Mouse (Mus musculus): Measurements from ENCODE around the gene Sufu.

The Sufu gene

DNA sequence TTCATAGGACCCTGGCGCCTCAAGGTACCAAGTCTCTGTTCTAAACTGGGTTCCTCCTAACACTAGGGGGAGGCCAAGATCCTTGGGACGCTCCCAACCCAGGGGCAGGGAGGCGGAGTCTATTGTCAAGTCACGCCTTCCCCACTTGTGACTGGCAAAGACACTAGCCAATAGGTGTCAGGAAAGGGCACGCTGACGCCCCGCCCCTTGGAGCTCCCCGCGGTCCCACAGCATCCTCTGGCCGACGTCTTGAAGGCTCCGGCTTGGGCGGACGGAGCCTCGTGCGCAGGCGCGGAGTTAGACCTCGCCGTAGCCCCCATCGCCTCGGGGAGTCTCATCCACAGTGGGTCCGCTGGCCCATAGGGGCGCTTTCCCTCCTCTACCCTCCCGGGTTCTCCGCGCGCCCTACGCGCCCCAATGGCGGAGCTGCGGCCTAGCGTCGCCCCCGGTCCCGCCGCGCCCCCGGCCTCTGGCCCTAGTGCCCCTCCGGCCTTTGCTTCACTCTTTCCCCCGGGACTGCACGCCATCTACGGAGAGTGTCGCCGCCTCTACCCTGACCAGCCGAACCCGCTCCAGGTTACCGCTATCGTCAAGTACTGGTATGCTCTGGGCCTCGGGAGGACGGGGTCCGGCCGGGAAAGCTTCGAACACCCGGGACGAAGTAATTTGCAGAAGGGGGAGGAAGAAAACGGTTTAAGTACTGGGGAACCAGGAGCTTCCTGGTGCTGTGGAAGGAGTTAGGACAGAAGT, at the start of gene Sufu:
Gene Sufu, plus strand, starts transcription at position 211 of the 750 bp plus-strand sequence.
- peak; percentile 98 for DNase-seq (ENCODE audit: low spot score in 2 of 2)

DNA sequence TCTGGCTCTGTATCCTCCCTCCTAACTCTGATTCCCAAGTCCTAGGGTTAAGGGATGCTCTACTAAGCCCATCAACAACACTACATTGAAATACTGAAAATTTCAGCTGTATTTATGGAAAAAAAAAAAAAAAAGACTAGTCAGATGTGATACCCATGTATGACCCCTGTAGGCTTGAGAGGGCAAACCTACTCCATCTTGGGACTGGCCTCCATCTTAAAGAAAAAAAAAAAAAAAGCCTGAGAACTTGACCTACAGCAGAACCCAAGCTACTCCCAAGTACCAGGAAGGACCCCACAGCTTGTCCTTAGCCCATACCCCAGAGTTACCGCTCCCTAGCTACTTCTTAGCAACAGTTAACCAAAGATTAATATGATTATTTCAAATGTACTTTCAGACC, 49.5 kb upstream of the Sufu start:
- DNase-seq (ENCODE audit: low spot score in 2 of 2): no peak

- DNase-seq (ENCODE audit: low spot score in 2 of 2): no peak
Measured at GRCm38 (mm10) chr19:46347936-46348668, 48.6 kb upstream of the Sufu start.

DNA sequence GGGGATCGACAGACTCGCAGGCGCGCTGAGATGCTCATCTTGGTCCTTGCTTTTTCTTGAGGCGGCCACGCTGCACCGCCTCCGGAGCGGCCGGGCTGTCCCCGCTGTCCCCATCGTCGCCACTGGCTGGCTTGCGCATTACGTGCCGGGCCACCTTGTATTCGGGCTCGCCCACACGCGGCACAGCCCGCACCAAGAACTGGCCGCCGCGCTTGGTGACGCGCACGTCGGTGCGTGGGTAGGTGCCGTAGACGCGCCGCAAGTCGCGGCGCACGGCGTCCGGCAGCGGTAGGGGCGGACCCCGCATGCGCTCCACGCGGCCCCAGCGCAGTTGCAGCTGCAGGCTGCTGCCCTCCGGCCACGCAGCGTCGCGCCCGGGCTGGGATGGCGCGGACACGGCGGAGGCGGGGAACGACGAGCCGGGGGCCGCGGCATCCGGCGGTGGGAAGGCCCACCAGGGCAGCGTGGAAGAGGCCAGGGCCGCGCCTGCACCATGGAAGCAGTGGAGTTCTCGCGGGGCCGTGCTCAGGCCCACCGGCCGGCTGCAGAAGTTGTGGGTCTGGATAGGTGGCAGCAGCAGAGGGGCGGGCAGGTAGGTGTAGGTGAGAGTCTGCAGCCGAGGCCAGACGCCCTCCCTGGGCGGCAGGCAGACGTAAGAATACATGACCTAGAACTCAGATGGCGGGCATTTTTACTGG, 47.8 kb upstream of the Sufu start:
- peak; percentile 82 to 84 for DNase-seq (ENCODE audit: low spot score in 2 of 2)

GRCm38 (mm10) chr19:46349550-46349949, 47.1 kb upstream of the Sufu start:
- no peak for DNase-seq (ENCODE audit: low spot score in 2 of 2)

GRCm38 (mm10) chr19:46350168-46350932, 46.3 kb upstream of the Sufu start, which contains the start of gene 2310034G01Rik:
Gene 2310034G01Rik (minus strand): TSS chr19:46350302.
- no peak for DNase-seq (ENCODE audit: low spot score in 2 of 2)

- DNase-seq (ENCODE audit: low spot score in 2 of 2): peak; percentile 79 to 82
Measured at GRCm38 (mm10) chr19:46356701-46357138, 40.0 kb upstream of the Sufu start.

DNA sequence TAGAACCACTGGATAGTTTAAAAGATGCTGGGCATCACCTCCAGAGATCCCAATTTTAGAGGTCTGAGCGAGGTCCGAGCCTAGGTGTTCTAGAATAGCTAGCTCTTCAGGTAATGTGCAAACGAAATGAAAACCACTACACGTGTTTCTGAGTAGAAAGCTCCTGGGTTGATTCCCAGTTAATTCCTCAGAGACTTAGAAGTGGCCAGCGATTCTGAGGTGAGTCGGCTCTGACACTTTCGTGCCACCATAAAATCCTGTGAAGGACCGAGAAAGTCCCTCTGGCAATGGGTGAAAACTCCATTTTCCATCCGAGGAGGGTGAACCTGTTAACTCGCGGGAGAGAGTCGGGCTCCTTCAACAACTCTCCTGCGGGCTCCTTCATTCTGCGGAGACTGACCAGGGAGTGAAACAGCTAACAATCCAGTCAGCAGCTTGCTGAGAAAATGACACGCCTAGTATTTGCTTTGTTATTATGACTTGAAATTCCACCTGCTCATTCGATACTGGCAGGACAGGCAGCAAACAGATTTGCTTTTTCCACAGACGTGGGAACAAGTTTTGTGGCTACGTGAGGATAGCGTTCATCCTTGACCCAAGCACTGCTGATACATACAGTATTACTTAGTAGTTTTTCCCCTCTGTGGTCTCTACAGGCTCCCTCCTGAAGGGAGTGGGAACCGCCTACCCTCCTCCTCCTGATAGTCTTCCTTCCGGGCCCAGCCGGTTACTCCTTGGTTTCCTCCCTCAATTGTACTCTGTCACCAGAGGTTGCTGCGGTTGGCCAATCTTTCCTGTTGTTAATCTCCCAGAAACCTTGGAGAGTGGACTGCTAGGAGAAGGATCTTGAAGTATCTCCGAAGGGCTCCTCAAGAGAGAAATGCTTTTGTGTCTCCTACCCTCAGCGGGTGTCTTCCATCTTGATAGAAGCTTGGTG, 39.1 kb upstream of the Sufu start:
- no peak for DNase-seq (ENCODE audit: low spot score in 2 of 2)

DNA sequence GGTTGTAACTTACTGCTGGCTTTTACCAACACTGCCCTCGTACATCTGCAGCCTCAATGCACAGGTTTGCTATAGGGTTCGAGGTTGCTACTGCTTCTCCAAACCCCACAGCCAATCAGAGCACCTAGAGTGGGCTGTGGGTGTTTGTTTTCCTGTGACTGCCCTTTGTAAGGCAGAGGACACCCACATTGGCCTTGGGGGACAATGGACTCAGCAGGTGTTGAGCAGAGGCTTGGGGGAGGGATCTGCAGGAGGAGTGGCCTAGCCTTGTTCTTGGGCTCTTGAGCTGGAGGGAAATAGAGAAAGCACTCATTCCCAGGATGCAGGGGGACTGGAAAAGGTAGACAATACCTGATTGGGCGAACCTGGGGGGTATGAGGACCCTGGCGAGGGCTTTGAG, 38.3 kb upstream of the Sufu start:
- DNase-seq (ENCODE audit: low spot score in 2 of 2): no peak

- no peak for DNase-seq (ENCODE audit: low spot score in 2 of 2)
Measured at GRCm38 (mm10) chr19:46362104-46362503, 34.6 kb upstream of the Sufu start.

- no peak for DNase-seq (ENCODE audit: low spot score in 2 of 2)
Measured at GRCm38 (mm10) chr19:46363294-46364009, 33.2 kb upstream of the Sufu start.

GRCm38 (mm10) chr19:46367798-46368590, 28.7 kb upstream of the Sufu start:
- DNase-seq (ENCODE audit: low spot score in 2 of 2): no peak

DNA sequence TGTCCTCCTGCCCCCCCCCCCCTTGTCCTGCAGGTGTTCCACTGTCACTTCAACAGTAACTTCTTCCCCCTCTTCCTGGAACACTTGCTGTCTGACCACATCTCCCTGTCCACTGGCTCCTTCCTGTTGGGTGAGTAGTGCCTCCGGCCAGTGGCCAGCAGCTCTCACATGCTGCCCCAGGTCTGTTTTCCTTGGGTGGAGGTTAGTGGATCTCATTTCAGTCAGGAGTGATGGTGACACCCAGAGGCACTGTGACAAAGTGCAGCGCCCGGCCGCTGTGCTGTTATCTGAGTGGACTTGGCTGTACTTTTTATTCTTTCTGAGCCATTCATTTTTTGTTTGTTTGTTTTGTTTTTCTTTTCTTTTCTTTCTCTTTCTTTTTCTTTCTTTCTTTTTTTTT, 27.5 kb upstream of the Sufu start:
- DNase-seq (ENCODE audit: low spot score in 2 of 2): peak in 1 of 2 experiments; percentile 54

- no peak for DNase-seq (ENCODE audit: low spot score in 2 of 2)
Measured at GRCm38 (mm10) chr19:46374477-46375088, 22.1 kb upstream of the Sufu start.

GRCm38 (mm10) chr19:46375489-46375888, 21.2 kb upstream of the Sufu start:
- DNase-seq (ENCODE audit: low spot score in 2 of 2): no peak

- DNase-seq (ENCODE audit: low spot score in 2 of 2): no peak
Measured at GRCm38 (mm10) chr19:46375891-46376290, 20.8 kb upstream of the Sufu start.

- DNase-seq (ENCODE audit: low spot score in 2 of 2): no peak
Measured at GRCm38 (mm10) chr19:46382275-46382674, 14.4 kb upstream of the Sufu start.

DNA sequence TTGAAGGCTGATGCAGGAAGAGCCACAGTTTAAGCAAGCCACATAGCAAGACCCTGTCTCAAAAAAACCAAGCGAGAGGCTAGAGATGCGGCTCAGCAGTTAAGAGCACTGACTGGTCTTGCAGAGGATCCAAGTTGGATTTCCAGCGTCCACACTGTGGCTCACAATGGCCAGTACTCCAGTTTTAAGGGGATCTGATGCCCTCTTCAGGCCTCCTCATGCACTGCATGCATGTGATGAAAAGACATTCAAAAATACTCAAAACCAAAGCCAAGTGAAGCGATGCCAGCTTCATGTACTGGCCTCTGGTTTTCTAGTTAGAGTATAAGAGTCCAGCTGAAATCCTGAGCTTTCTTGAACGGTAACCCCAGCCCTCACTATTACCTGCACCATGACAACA, 6.8 kb upstream of the Sufu start:
- DNase-seq (ENCODE audit: low spot score in 2 of 2): no peak

GRCm38 (mm10) chr19:46392018-46392417, 4.7 kb upstream of the Sufu start:
- no peak for DNase-seq (ENCODE audit: low spot score in 2 of 2)

All from frontal cortex, postnatal 14 days (tissue).